Mouse (Mus musculus): ENCODE data around the gene Rapgef4. TPM values are rescaled to one million over a fixed set of nuclear protein-coding genes. Genes with fewer than 3 reads are reported as not detected.

The Rapgef4 gene
- polyA plus RNA-seq, 1 experiment, result not detected

DNA sequence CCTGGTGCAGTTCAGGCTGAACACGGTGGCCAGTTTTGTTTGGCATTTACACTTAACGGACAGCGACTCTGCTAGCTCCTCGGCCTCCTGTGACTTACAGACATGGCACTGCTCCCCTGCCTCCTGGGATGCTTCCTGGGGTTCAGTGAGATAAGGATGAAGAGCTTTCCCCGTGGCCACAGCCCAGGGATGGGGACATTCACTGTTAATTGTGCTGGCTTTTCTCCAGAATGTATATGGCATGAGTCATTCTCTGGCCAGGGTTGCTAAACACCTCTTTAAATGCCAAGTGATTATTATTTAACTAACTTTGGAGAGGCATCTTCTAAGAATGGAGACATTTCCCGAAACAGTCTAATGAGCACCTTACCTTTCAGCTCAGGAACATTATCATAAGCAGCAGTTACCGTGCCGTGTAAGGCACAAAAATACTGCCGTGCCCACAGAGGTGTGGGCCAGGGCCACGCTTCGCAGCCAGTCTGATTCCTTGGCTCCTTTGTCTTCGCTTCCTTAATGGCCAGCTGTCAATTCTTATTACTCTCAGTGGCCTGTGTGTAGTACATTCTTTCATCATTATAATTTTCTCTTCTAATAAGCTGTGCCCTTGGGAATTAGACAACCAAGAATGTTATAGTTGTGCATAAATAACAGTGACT is 126.6 kb downstream of the Rapgef4 start:
- Histone ChIP-seq H3K4me3 (ENCODE audit: insufficient read depth, low read depth, low read length) (no peak overlapping the region), H3K27ac (ENCODE audit: insufficient read depth, low read depth, low read length) (no peak overlapping the region), H3K4me1 (ENCODE audit: control insufficient read depth, insufficient read depth, low read length) (peaks cover 14% of the 10 kb centered on the region)
- WGBS, result 38% methylated on average over 12 of the region's 12 CpGs
- no peak for TF ChIP-seq CTCF (IDR thresholded peaks at IDR 0.05; ENCODE audit: insufficient read depth, low read depth, low read length)
- no peak for TF ChIP-seq POLR2A (IDR thresholded peaks at IDR 0.05; ENCODE audit: insufficient read depth, low read depth, low read length)

DNA sequence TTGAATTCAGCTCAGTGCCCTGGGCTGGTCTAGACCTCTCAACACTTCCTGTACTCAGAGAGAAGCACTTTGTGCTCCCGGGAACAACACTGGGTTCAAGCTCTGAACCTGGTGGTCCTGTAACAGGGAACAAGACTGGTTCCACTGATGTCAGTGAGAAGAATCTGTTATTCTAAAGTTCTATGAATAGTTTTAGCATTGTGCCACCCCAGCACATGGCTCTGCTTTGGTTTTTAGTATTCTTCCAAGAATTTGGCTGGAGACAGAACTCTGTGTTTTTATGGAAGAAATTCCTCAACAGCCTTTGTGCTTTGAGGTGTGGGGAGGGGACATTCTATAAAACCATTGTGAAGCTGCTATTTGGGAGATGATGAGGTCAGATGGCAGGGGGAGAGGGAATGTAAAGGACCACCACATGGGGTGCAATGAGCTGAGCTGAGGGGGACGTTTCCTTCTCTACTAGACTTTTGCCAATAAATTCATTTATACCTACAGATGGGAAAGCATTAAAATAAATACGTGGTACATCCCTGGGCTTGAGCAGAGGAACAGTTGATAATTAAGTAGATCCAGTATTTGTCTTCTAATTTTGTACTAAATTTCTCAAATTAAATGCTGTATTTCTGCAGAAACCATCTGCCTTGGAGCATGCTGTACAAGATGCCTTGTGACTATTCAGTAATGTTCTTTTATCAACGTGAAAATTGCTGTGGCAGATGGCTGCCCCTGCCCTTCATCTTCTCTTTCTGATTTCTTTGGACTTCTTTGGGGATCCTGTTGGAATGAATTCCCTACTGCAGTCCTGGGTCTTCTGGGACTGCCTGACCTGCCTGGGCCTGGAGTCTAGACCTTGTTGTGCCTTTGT is 127.6 kb downstream of the Rapgef4 start:
- Histone ChIP-seq H3K27ac (ENCODE audit: insufficient read depth, low read depth, low read length) (no peak overlapping the region), H3K4me1 (ENCODE audit: control insufficient read depth, insufficient read depth, low read length) (peaks cover 14% of the 10 kb centered on the region), H3K4me3 (ENCODE audit: insufficient read depth, low read depth, low read length) (no peak overlapping the region)
- WGBS, result 36% methylated on average over 4 of the region's 4 CpGs
- TF ChIP-seq POLR2A (IDR thresholded peaks at IDR 0.05; ENCODE audit: insufficient read depth, low read depth, low read length) (no peak), CTCF (IDR thresholded peaks at IDR 0.05; ENCODE audit: insufficient read depth, low read depth, low read length) (no peak)

DNA sequence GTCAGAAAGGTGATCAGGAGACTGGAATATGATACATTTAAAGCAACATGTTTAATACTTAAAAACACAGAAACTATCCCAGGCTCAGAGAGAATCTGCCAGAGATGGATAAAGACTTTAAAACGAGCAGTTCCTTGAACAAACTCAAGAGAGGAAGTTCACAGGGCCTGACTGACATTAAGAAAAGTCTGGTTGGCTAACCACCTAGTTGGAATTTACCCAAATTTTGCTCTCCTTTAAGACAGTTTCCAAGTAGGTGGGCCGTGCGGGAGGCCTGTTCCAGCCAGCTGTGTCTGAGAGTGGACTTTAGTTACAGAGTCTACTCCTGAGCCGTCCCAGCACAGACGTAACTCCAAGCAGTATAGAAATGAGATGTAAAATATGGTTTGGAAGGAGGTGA is 129.4 kb downstream of the Rapgef4 start:
- TF ChIP-seq POLR2A (IDR thresholded peaks at IDR 0.05; ENCODE audit: insufficient read depth, low read depth, low read length), result no peak
- TF ChIP-seq CTCF (IDR thresholded peaks at IDR 0.05; ENCODE audit: insufficient read depth, low read depth, low read length), result no peak
- WGBS, result 81% methylated on average over 5 of the region's 5 CpGs

DNA sequence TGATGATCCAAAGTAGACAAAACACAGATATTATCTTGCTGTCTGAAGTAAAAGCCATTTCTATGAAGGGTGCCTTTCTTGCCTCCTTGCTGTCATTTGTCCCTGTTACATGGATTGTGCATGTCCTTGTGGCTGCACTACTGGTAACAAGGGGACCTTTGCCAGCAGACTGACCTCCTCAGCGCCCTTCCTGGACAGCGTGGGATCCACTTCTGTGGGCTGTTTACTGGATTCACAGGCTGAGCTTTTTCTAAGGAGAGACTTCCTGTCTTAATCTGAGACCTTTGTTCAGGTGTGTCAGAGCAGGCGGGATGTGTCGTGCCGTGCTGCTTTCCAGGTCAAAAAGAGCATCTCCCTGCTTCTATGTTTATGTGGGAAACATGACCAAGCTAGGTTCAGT is 132.7 kb downstream of the Rapgef4 start:
- Histone ChIP-seq H3K4me3 (ENCODE audit: insufficient read depth, low read depth, low read length) (no peak overlapping the region), H3K4me1 (ENCODE audit: control insufficient read depth, insufficient read depth, low read length) (peaks cover 8% of the 10 kb centered on the region), H3K27ac (ENCODE audit: insufficient read depth, low read depth, low read length) (peak overlapping the region; percentile 36; the same call in 1 of the 2 replicates)
- 90% methylated on average over 5 of the region's 5 CpGs for WGBS
- TF ChIP-seq CTCF (IDR thresholded peaks at IDR 0.05; ENCODE audit: insufficient read depth, low read depth, low read length), result no peak
- no peak for TF ChIP-seq POLR2A (IDR thresholded peaks at IDR 0.05; ENCODE audit: insufficient read depth, low read depth, low read length)

More for the DNA sequence above, 129.4 kb downstream of the Rapgef4 start:
- H3K27ac ChIP-seq (ENCODE audit: insufficient read depth, low read depth, low read length), result no peak overlapping the region
- H3K4me3 ChIP-seq (ENCODE audit: insufficient read depth, low read depth, low read length), result no peak overlapping the region
- peaks cover 12% of the 10 kb centered on the region for H3K4me1 ChIP-seq (ENCODE audit: control insufficient read depth, insufficient read depth, low read length)

DNA sequence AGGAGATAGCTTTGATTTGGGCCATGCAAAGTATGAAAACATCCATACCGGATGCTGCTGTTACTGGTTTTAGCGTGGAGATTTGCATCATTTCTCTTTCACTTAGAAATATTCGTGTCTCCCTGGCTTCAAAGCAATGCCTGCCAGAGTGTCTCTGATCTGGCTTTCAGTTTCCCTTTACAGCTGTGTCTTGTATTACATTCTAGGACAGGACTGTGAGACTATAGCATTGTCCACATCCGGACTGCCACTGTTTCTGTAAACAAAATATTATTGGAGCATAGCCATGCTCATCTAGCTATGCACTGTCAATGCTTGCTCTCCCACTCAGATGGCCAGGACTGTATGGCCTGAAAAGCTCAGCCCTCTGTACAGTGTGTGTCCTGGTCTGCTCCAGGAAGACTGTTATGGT is 133.1 kb downstream of the Rapgef4 start:
- Histone ChIP-seq H3K4me1 (ENCODE audit: control insufficient read depth, insufficient read depth, low read length) (peaks cover 8% of the 10 kb centered on the region), H3K27ac (ENCODE audit: insufficient read depth, low read depth, low read length) (no peak overlapping the region), H3K4me3 (ENCODE audit: insufficient read depth, low read depth, low read length) (no peak overlapping the region)
- TF ChIP-seq CTCF (IDR thresholded peaks at IDR 0.05; ENCODE audit: insufficient read depth, low read depth, low read length), result no peak
- TF ChIP-seq POLR2A (IDR thresholded peaks at IDR 0.05; ENCODE audit: insufficient read depth, low read depth, low read length), result no peak
- WGBS, result 66% methylated on average over 4 of the region's 4 CpGs

DNA sequence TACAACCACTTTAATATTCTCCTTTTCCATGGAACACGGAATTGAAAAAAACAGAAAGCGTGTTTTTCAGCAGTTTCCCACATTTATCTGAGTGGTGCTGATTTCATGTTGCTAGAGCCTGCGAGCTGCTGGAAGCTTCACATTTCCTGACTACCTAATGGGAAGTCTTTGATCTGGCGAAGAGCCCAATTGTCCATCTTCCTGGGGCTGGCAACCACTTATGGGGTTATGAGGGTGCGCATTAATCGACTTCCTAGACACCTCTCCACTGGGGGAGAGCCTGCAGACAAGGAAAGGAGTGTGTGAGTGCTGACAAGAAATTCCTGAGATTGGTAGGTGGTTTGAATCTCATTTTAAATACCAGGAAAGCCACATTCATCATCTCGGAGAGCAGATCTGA is 135.1 kb downstream of the Rapgef4 start:
- H3K27ac ChIP-seq (ENCODE audit: insufficient read depth, low read depth, low read length), result no peak overlapping the region
- TF ChIP-seq POLR2A (IDR thresholded peaks at IDR 0.05; ENCODE audit: insufficient read depth, low read depth, low read length) (no peak), CTCF (IDR thresholded peaks at IDR 0.05; ENCODE audit: insufficient read depth, low read depth, low read length) (no peak)
- WGBS, result 80% methylated on average over 7 of the region's 7 CpGs
- H3K4me1 ChIP-seq (ENCODE audit: control insufficient read depth, insufficient read depth, low read length), result peaks cover 8% of the 10 kb centered on the region
- no peak overlapping the region for H3K4me3 ChIP-seq (ENCODE audit: insufficient read depth, low read depth, low read length)

DNA sequence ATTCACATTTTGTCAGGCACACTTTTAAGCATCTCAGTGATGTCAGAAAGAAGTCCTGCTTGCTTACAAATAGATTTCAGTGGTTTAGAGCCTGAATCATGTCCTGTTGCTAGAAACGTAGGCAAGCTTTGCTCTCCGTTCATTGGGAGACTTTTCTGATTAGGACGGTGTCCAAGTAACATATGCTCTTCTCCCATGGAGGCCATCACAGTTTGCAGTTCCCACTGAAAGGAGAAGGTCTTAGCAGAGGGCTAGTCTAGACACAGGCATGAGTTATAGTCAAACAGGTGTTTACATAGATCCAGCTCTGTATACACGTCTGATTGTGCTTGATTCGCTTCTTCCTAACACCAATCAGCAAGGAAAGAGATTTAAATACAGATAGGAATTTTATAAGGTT is 135.7 kb downstream of the Rapgef4 start:
- 88% methylated on average over 5 of the region's 5 CpGs for WGBS
- Histone ChIP-seq H3K27ac (ENCODE audit: insufficient read depth, low read depth, low read length) (no peak overlapping the region), H3K4me3 (ENCODE audit: insufficient read depth, low read depth, low read length) (no peak overlapping the region), H3K4me1 (ENCODE audit: control insufficient read depth, insufficient read depth, low read length) (peaks cover 12% of the 10 kb centered on the region)
- TF ChIP-seq CTCF (IDR thresholded peaks at IDR 0.05; ENCODE audit: insufficient read depth, low read depth, low read length) (no peak), POLR2A (IDR thresholded peaks at IDR 0.05; ENCODE audit: insufficient read depth, low read depth, low read length) (no peak)

DNA sequence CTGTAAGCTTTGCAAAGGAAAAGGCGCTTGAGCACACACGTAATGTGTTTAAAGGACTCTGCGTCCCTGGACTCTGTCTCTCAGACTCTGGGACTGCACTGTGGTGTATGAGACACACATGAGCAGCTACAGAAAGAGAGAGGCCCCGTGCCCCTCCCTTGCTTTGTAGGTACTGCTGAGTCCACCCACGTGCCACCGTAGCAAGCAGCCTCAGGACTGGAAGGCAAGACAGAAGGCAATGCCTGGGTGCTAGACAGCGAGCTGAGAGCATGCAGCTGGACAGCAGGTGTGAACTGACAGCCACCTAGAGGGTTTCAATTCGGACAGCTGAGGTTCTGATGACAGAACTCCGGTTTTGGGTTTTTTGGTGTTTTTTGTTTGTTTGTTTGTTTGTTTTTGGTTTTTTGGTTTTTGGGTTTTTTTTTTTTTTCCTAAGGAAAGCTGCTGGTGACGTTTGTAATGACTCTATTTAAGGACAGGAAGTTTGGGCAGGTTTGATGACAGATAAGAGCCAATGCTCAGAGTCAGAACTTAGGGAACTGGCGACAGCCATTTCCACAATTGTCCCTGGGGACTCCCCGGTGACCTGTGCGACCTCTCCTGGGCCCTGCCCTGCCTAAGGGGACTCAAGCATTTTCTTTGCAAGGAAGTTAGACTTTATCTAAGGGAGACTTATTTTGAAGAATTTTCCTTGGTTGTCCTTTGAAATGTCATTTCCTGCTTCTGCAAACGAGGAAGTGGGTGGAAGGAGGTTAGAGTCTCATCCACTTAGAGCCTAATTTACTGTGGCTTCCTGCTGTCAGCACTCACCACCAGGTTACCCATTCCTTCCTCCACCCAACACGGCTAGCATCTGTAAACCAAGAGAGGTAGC is 136.3 kb downstream of the Rapgef4 start:
- TF ChIP-seq CTCF (IDR thresholded peaks at IDR 0.05; ENCODE audit: insufficient read depth, low read depth, low read length) (no peak), POLR2A (IDR thresholded peaks at IDR 0.05; ENCODE audit: insufficient read depth, low read depth, low read length) (no peak)
- 65% methylated on average over 15 of the region's 15 CpGs for WGBS
- no peak overlapping the region for H3K27ac ChIP-seq (ENCODE audit: insufficient read depth, low read depth, low read length)
- no peak overlapping the region for H3K4me3 ChIP-seq (ENCODE audit: insufficient read depth, low read depth, low read length)
- peaks cover 12% of the 10 kb centered on the region for H3K4me1 ChIP-seq (ENCODE audit: control insufficient read depth, insufficient read depth, low read length)

Data from olfactory bulb, adult 2 months (tissue).